Mouse (Mus musculus) left cerebral cortex, adult 2 months (tissue): ENCODE results near the gene Smarcb1. TPM values are rescaled to one million over a fixed set of nuclear protein-coding genes. Genes with fewer than 3 reads are reported as not detected.
A peak's percentile ranks its signal among the peaks of the same experiment; 100 is the strongest.

Experiments used
- DNase-seq, 2 experiments: peaks; one replicate each; pipeline ENCODE4 v3.0.0; 2021 to 2022; ENCODE audit warnings: low spot score in 2 of 2, mixed read lengths in 1 of 2; ENCODE audit errors: extremely low spot score in 1 of 2
- H3K27ac ChIP-seq: fragments of 200-600 bp; 2 replicates; pipeline ENCODE4 v1.8.1; 2022
- H3K4me3 ChIP-seq: fragments of 200-600 bp; 2 replicates; pipeline ENCODE4 v1.8.1; 2022
- CTCF ChIP-seq: fragments of 200-600 bp; IDR thresholded peaks from 2 replicates; pipeline ENCODE4 v1.8.1; 2022; ENCODE audit warnings: antibody characterized with exemption, mild to moderate bottlenecking, moderate library complexity
- intact Hi-C: fragments of 180-260 bp; cut with DNase I; formaldehyde crosslinking; loops from one replicate; pipeline ENCODE4 v1.15.1; 2025
- total RNA-seq, 2 experiments: library from RNA; stranded (reverse); gene quantifications; 2 replicates each; pipeline ENCODE4 v1.2.3; 2021

The Smarcb1 gene
- total RNA-seq, 2 experiments from 2014 or later: 75.8 to 78.2 TPM

DNA sequence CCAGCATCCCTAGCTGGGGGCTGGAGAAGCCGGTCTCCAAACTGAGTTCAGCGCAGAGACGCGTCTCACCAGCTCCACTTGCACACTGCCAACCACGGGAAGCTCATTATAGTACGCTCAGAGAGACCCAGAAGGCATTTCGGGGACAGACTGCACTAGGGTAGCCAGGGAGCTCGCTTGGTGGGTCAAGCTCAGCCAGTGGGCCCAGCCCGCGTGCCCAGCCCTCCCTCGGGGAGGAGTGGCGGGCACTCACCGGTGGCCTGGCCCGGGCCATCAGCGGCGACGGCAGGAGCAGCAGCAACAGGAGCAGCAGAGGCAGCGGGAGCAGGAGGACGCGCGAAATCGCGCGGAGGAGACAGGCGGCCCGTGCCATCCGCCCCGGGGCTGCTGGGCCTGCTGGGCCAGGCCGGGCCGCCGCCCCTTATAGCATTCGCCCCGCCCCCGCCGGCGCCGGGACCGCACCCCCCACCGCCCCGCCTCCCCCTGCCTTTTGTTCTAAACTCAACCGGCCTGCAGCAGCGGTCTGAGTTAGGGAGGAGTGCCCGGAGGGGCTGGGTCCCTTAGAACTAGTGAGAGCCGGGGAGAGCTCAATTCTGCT is 10.8 kb upstream of the Smarcb1 start:
- H3K27ac ChIP-seq: no peak overlapping the region
- TF ChIP-seq CTCF: no peak
- intact Hi-C loops: no loop called here
- peak overlapping the region; percentile 59 for H3K4me3 ChIP-seq
- DNase-seq: no peak

DNA sequence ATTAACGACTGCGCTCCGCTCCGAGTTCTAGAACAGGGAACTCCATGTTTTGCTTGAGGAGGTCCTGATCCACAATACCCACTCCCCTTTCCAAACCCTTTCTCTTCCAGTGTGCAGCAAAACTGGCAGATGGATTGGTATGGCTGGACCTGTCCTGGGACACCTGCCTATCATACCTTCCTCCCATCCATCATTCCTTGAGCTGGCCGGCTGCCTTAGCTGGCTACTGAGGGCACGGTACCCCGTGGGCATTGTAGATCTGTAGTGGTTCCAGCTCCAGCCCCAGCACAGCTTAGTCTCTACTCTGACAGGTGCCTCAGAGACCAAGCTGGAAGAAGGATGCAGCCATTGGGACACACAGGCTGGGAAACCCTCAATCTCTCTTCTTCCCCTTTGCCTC is 9.9 kb upstream of the Smarcb1 start:
- no peak overlapping the region for H3K4me3 ChIP-seq
- no peak overlapping the region for H3K27ac ChIP-seq
- TF ChIP-seq CTCF: no peak
- intact Hi-C loops: no loop called here
- DNase-seq: no peak

DNA sequence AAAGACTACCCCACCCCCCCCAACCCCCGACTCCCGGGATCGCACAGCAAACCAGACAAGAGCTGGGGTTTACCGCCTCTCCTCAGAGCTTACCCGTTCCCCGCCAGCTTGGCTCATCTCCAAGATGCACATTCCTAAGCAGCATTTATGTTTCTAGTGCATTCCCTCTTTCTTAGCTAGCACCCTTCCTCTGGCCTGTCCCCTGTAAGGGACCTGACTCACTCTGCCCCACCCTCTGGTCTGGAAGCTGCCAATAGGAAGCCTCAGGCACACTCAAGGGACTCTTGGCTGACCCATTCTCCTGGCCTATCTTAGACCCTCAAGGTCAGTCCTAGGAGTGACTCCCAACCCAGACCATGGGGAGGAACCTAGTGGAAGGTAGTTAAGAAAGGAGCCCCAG is 8.9 kb upstream of the Smarcb1 start:
- Histone ChIP-seq H3K27ac (no peak overlapping the region), H3K4me3 (no peak overlapping the region)
- intact Hi-C loops: no loop called here
- TF ChIP-seq CTCF: no peak
- no peak for DNase-seq

DNA sequence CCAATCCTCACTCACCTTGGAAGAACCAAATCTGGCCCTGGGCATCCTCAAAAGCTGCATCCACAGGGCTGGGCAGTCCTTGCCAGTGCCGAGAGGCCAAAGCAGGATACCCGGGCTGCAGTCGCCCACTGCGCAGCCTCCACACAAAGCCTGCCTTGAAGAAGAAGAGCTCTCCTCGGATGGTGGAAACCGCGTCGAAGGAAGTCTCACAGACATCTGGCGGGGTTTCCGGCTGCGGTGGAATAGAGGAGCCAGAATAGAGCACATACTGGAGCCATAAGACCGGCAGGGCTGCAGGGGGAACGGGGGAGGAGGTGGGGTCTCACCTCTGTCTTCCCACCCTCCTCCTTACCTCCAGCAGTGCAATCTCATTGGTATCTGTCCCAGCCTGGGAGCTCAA is 5.0 kb upstream of the Smarcb1 start:
- intact Hi-C loops: no loop called here
- no peak for DNase-seq
- Histone ChIP-seq H3K27ac (no peak overlapping the region), H3K4me3 (no peak overlapping the region)
- TF ChIP-seq CTCF: no peak

DNA sequence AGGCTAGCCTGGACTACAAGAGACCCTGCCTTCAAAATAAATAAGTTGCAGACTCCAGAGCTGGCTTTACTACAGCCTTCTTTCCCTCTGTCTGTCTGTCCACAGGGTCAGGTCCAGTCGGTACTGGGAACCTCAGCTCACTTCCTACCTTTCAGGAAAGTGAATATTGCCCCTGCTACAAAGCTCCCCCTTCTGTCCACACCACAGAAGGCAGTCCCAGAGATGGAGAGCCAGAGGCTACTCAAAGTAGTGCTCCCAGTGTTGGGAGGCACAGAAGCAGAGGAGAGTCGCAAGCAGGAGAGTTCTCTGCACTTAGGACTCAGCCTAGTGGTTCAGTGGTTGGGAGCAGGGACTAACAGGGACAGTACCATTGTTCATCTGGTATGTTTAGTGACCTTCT is 2.9 kb upstream of the Smarcb1 start:
- Histone ChIP-seq H3K4me3 (no peak overlapping the region), H3K27ac (no peak overlapping the region)
- no peak for DNase-seq
- peak; percentile 35 for TF ChIP-seq CTCF
- intact Hi-C loops: no loop called here

DNA sequence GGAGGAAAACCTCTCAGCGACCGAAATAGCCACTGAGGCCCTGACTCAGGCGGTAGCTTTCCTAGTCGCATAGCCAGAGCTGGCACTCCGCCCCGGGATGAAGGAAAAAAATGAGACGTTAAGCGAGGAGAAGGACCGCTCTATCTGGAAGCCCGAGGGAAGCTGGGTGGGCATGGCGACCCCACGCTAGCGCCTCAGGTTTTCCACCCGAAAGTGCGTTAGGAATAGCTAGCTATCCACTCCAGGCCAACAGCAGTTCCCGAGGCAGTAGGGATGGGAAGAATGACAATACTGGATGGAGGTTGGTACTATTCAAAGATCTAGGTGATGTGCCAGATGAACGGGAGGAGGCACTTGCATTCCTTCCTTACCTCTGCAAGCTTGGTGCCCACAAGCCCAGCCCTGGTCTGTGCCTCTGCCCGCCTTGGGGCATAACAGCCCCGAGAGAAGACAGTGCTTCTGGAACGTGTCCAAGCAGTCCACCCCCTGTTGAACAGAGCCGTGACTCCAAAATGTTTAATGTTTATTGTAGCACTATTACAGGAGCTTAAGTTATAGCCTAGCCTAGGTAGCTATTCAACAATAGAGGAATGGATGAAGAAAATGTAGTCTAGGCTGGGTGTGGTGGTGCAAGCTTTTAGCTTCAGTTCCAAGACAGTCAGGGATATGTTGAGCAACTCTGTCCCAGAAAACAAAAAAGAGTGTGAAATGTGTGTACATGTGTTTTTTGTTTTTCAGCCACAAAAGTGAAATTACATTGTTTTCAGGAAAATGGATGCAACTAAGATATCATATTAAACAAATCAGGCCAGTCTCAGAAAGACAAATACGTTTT is 526 bp upstream of the Smarcb1 start:
- peak in 1 of 2 experiments; percentile 52 for DNase-seq
- intact Hi-C loops: loop anchor here (1.0 to 2.0 kb wide), 2 partner anchors 25 to 29 kb away; no protein-coding TSS in a partner anchor
- Histone ChIP-seq H3K27ac (peak overlapping the region; percentile 100), H3K4me3 (peak overlapping the region; percentile 99)
- TF ChIP-seq CTCF: no peak

DNA sequence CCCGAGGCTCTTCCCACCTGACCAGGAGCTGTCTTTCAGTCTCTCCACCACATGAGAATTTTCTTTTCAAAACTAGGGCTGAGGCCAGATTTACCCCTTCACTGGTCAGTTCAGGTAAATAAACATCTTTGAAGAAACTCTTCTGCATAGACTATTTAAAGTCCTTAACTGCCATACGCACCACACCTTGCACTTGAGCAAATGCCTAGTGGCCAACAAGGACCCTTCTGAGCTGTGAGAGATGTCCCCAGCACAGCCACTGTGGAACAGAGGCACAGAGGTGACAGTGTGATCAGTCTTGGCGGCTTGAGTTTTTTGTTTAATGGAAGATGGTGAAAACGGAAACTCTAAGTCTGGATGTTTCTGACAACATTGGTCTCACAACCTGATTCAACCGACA is 2.4 kb downstream of the Smarcb1 start:
- DNase-seq: no peak
- Histone ChIP-seq H3K4me3 (no peak overlapping the region), H3K27ac (no peak overlapping the region)
- intact Hi-C loops: no loop called here
- no peak for TF ChIP-seq CTCF

DNA sequence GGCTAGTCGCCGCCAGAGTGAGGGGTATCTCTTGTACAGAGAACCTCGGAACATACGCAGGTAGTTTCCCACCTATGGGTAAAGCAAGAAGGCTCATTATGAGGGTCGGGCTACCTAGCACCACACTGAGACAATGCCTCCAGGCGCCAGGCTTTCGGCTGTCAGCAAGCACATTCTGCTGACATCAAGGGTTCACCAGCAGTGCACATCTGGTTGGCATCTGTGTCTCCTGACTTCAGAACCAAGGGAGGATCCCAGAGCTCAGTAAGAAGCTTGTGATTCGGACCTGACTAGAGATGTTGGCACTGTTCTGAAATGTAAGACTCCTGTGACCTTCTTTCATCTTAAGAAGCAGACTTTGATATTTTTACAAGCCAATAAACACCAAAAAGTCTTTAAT is 4.6 kb downstream of the Smarcb1 start:
- no peak overlapping the region for H3K27ac ChIP-seq
- H3K4me3 ChIP-seq: no peak overlapping the region
- intact Hi-C loops: no loop called here
- DNase-seq: no peak
- TF ChIP-seq CTCF: no peak

DNA sequence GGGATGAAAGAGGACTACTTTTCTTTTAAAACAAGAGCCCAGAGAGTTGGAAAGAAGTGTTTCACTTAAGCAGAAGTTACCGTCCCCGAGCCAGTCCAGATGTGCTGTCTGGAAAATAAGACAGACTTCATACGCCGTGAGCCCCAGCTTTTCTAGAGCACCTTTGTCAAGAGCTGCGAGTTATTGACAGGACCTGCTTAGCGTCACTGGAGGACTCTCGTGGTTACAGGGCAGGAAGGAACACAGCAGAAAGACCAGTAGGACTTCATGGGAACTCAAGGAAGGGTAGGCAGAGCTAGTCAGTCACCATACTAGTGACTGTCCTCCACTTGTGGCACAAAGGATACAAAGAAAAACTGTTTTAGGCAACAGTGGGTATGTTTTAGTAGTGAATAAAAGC is 5.9 kb downstream of the Smarcb1 start:
- DNase-seq: no peak
- H3K27ac ChIP-seq: no peak overlapping the region
- intact Hi-C loops: no loop called here
- no peak overlapping the region for H3K4me3 ChIP-seq
- TF ChIP-seq CTCF: no peak

DNA sequence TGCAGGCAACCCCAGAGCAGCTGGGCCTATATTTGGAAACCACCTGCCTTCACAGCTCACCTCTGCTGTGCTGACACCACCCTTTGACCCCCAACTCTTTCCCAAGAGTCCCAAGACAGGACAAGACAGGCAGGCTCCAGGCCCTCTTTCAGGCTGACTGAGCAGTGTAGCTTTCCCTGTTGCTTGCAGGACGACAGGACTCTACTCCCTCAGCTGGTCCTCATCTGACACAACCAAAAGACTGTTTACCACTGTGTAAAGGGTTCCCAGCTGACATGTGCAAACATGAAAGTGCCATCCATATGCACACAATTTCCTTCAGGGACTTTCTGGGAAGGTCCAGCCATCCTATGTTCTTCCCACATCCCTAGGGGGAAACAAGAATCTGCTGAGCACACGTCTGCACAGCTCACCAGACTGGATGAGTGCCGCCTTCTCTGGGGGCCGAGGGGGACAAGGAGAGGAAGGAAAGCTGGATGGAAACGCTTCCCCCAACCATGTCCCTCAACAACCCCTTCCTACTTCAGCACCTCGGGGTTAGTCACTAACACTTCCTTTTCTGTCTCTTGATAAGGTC is 8.3 kb downstream of the Smarcb1 start:
- TF ChIP-seq CTCF: no peak
- H3K27ac ChIP-seq: no peak overlapping the region
- intact Hi-C loops: no loop called here
- DNase-seq: no peak
- H3K4me3 ChIP-seq: no peak overlapping the region

DNA sequence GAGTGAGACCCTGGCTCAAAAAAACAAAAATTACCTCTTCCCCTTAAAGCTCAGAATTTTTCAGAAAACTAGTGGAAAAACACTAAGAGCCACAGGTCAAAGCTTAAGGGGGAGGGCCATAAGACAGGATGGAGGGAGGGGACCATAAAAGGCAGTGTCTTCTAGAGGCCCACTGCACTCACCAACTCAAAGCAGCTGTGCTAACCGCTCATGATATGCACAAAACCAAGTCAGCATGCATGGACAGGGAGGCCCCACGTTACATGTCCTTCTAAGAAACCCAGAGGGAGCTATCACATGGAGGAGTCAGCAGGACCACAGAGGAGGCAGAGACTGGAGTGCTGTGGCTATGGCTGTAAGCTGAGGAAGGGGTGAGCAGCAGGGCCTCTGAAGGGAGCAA is 10.7 kb downstream of the Smarcb1 start:
- TF ChIP-seq CTCF: no peak
- Histone ChIP-seq H3K4me3 (no peak overlapping the region), H3K27ac (no peak overlapping the region)
- no peak for DNase-seq
- intact Hi-C loops: no loop called here

DNA sequence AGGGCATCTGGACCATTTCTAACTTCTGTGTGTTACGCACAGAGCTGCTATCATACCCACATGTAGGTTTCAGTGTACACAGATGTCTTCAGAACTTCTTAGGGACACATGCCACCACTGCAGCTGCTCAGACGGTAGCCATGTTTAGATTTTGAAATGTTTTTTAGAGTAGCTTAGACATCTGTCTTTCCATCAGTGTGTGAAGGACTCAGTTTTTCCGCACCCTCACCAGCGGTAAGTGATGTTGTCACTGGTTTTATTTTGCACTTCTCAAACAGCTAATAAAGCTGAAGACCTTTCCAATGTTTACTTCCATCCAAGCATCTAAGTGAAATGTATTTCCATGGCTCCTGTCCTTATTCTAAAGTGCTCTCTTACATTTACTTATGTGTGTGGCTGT is 14.5 kb downstream of the Smarcb1 start:
- TF ChIP-seq CTCF: no peak
- H3K27ac ChIP-seq: no peak overlapping the region
- no peak overlapping the region for H3K4me3 ChIP-seq
- intact Hi-C loops: no loop called here
- no peak for DNase-seq
